Mouse (Mus musculus): Measurements from ENCODE around the gene Sema3d. TPM values are rescaled to one million over a fixed set of nuclear protein-coding genes. Genes with fewer than 3 reads are reported as not detected.

Gene Sema3d
- polyA plus RNA-seq, 2 experiments from 2014 or later = 0.39 to 1.2 TPM

DNA sequence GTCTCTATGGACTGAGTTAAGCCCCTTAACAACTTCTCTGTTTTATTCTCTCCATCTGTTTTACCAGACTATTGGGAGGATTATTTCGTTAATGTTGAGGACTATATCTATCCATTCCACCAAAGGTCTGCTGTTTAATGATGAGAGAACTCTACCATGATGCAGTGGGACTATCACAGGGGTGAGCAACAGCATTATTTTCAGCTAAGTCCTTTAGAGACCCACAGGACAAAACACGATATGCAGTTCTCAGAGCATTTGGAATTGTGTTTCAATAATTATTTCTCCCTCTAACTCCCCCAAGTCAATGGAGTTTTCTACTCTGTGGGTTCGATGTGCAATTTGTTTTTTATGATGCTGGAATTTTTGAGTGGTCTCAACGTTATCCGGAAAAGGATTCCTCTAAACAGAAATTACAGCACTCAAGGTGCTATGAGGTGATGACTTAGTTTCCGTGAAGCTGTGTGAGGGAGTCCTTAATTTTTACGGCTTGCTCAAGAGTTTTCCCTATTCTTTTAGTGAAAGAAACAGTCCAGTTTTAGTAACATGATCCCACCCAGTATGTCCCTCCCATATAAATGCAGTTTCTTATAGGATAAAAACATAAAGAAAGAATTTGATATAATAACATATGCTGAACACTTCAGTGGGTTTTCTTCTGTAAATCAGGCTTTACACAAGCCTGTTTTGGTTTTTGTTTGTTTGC, 254.7 kb downstream of the Sema3d start:
- ATAC-seq = no peak
